Mouse (Mus musculus) cortical plate, adult 2 months (tissue): ENCODE measurements around the gene Unc119. TPM values are rescaled to one million over a fixed set of nuclear protein-coding genes. Genes with fewer than 3 reads are reported as not detected.

Source experiments
- H3K27ac ChIP-seq: fragments of 200-500 bp; 2 replicates; pipeline ENCODE4 v1.5.1; 2012; ENCODE audit warnings: low read length, control low read depth, inconsistent platforms; ENCODE audit not compliant: insufficient read depth
- H3K4me1 ChIP-seq: fragments of 200-500 bp; 2 replicates; pipeline ENCODE4 v1.6.1; 2011; ENCODE audit warnings: low read length; ENCODE audit not compliant: control insufficient read depth, insufficient read depth
- H3K4me3 ChIP-seq: fragments of 200-500 bp; 2 replicates; pipeline ENCODE4 v1.5.1; 2011; ENCODE audit warnings: mild to moderate bottlenecking, low read length, control low read depth; ENCODE audit not compliant: insufficient read depth
- CTCF ChIP-seq: fragments of 200-500 bp; IDR thresholded peaks from 2 replicates; pipeline ENCODE4 v1.5.1; 2011; ENCODE audit warnings: mild to moderate bottlenecking, control low read depth, low read length; ENCODE audit not compliant: insufficient read depth; ENCODE audit errors: extremely low read depth
- POLR2A ChIP-seq: fragments of 200-500 bp; IDR thresholded peaks from 2 replicates; pipeline ENCODE4 v1.6.1; 2011; ENCODE audit warnings: mild to moderate bottlenecking, low read length, control low read depth; ENCODE audit not compliant: insufficient read depth; ENCODE audit errors: extremely low read depth
- polyA plus RNA-seq: library from polyadenylated mRNA; depleted of rRNA; stranded (reverse); fragments of >200 nt; gene quantifications from 2 replicates; pipeline ENCODE4 v1.2.3, GENCODE M21; 2012; rRNA removed

The Unc119 gene
- polyA plus RNA-seq, 1 experiment: 65.3 TPM

GRCm38 (mm10) chr11:78386508-78387043 lies 43.3 kb downstream of the Unc119 start, which contains the start of gene Foxn1:
Gene Foxn1 (minus strand): TSS chr11:78386558.
- no peak for TF ChIP-seq CTCF
- TF ChIP-seq POLR2A: no peak
- Histone ChIP-seq H3K4me3 (no peak within 1 kb of the TSS), H3K4me1 (no peaks in the 10 kb centered on the region), H3K27ac (no peak within 1 kb of the TSS)

GRCm38 (mm10) chr11:78392728-78393127 lies 49.4 kb downstream of the Unc119 start:
- no peaks in the 10 kb centered on the region for H3K4me1 ChIP-seq
- no peak overlapping the region for H3K27ac ChIP-seq

GRCm38 (mm10) chr11:78396950-78397349 lies 53.7 kb downstream of the Unc119 start:
- no peak overlapping the region for H3K4me3 ChIP-seq
- no peak overlapping the region for H3K27ac ChIP-seq

More at GRCm38 (mm10) chr11:78392728-78393127, 49.4 kb downstream of the Unc119 start:
- H3K4me3 ChIP-seq: no peak overlapping the region
- no peak for TF ChIP-seq CTCF
- TF ChIP-seq POLR2A: no peak

GRCm38 (mm10) chr11:78397397-78397796 lies 54.1 kb downstream of the Unc119 start:
- TF ChIP-seq POLR2A (no peak), CTCF (peak; percentile 40)
- Histone ChIP-seq H3K27ac (no peak overlapping the region), H3K4me3 (no peak overlapping the region), H3K4me1 (no peaks in the 10 kb centered on the region)

More at GRCm38 (mm10) chr11:78396950-78397349, 53.7 kb downstream of the Unc119 start:
- no peaks in the 10 kb centered on the region for H3K4me1 ChIP-seq
- no peak for TF ChIP-seq POLR2A
- no peak for TF ChIP-seq CTCF

- TF ChIP-seq CTCF (no peak), POLR2A (no peak)
- H3K27ac ChIP-seq: no peak overlapping the region
- no peaks in the 10 kb centered on the region for H3K4me1 ChIP-seq
- H3K4me3 ChIP-seq: no peak overlapping the region
Measured at GRCm38 (mm10) chr11:78398212-78398611, 54.9 kb downstream of the Unc119 start.

Other genes starting within 250 kb of the Unc119 start
- gene Fam222b, start 248.8 kb upstream of the Unc119 start, polyA plus RNA-seq: 19.1 and 19.5 TPM in 2 replicates
- 17.1 and 19.6 TPM in 2 replicates for gene Traf4, start 177.9 kb upstream of the Unc119 start, polyA plus RNA-seq
- 5.4 and 6.2 TPM in 2 replicates for gene Nek8, start 166.8 kb upstream of the Unc119 start, polyA plus RNA-seq
- 83.0 and 84.4 TPM in 2 replicates for gene Tlcd1, start 166.8 kb upstream of the Unc119 start, polyA plus RNA-seq
- gene Rpl23a, start 159.9 kb upstream of the Unc119 start, polyA plus RNA-seq: 1,200 and 1,274 TPM in 2 replicates
- 46.6 and 56.0 TPM in 2 replicates for gene Rab34, start 155.1 kb upstream of the Unc119 start, polyA plus RNA-seq
- 6.2 TPM in 2 replicates for gene Proca1, start 150.1 kb upstream of the Unc119 start, polyA plus RNA-seq
- 111 and 115 TPM in 2 replicates for gene Sdf2, start 97.7 kb upstream of the Unc119 start, polyA plus RNA-seq
- gene Supt6, start 97.5 kb upstream of the Unc119 start, polyA plus RNA-seq: 39.9 and 40.1 TPM in 2 replicates
- gene 2610507B11Rik, start 81.7 kb upstream of the Unc119 start, polyA plus RNA-seq: 101 and 103 TPM in 2 replicates
- gene BC030499, start 52.6 kb upstream of the Unc119 start, polyA plus RNA-seq: 31.8 and 39.1 TPM in 2 replicates
- 29.6 and 35.1 TPM in 2 replicates for gene Spag5, start 42.0 kb upstream of the Unc119 start, polyA plus RNA-seq
- gene Aldoc, start 20.5 kb upstream of the Unc119 start, polyA plus RNA-seq: 1,609 and 1,659 TPM in 2 replicates
- gene Pigs, start 15.1 kb upstream of the Unc119 start, polyA plus RNA-seq: 69.3 and 77.3 TPM in 2 replicates
- 0.02 TPM in 2 replicates for gene Foxn1, start 43.1 kb downstream of the Unc119 start, polyA plus RNA-seq
- gene Slc13a2, start 78.7 kb downstream of the Unc119 start, polyA plus RNA-seq: 0.04 TPM in 1 of 2 replicates, not detected in the other
- 13.6 and 14.7 TPM in 2 replicates for gene Slc46a1, start 122.2 kb downstream of the Unc119 start, polyA plus RNA-seq
- 26.2 and 27.0 TPM in 2 replicates for gene Sarm1, start 154.3 kb downstream of the Unc119 start, polyA plus RNA-seq
- gene Vtn, start 155.6 kb downstream of the Unc119 start, polyA plus RNA-seq: 159 and 182 TPM in 2 replicates
- gene Sebox, start 160.0 kb downstream of the Unc119 start, polyA plus RNA-seq: 3.3 and 4.3 TPM in 2 replicates
- 57.8 and 62.4 TPM in 2 replicates for gene Tmem199, start 168.7 kb downstream of the Unc119 start, polyA plus RNA-seq
- 113 and 127 TPM in 2 replicates for gene Poldip2, start 168.7 kb downstream of the Unc119 start, polyA plus RNA-seq
- 38.2 and 38.9 TPM in 2 replicates for gene Tnfaip1, start 192.8 kb downstream of the Unc119 start, polyA plus RNA-seq
- gene Ift20, start 192.9 kb downstream of the Unc119 start, polyA plus RNA-seq: 100 and 101 TPM in 2 replicates
- 17.8 and 20.8 TPM in 2 replicates for gene Tmem97, start 207.3 kb downstream of the Unc119 start, polyA plus RNA-seq